Mouse (Mus musculus): Measurements from ENCODE around the gene Cracr2a. TPM values are rescaled to one million over a fixed set of nuclear protein-coding genes. Genes with fewer than 3 reads are reported as not detected.

The Cracr2a gene
- polyA plus RNA-seq, 1 experiment from 2014 or later = 5.0 TPM

- 46% methylated on average over 21 of the region's 21 CpGs for WGBS
- no peaks in the 10 kb centered on the region for H3K36me3 ChIP-seq
- H3K4me2 ChIP-seq = no peak overlapping the region
- H3K9ac ChIP-seq = no peak overlapping the region
- H3K4me3 ChIP-seq = no peak overlapping the region
- no peaks in the 10 kb centered on the region for H3K9me3 ChIP-seq
- no peaks in the 10 kb centered on the region for H3K27me3 ChIP-seq
- ATAC-seq (ENCODE audit: borderline replicate concordance, extremely low read depth, low FRiP score, low TSS enrichment) = no peak
- H3K27ac ChIP-seq = no peak overlapping the region
- H3K4me1 ChIP-seq = no peaks in the 10 kb centered on the region
Observed at GRCm38 (mm10) chr6:127717239-127718137, 156.3 kb downstream of the Cracr2a start.

GRCm38 (mm10) chr6:127719875-127720274 lies 158.7 kb downstream of the Cracr2a start:
- WGBS = 86% methylated on average over 14 of the region's 14 CpGs
- Histone ChIP-seq H3K27me3 (no peaks in the 10 kb centered on the region), H3K4me2 (no peak overlapping the region), H3K27ac (no peak overlapping the region), H3K36me3 (no peaks in the 10 kb centered on the region), H3K9me3 (no peaks in the 10 kb centered on the region), H3K4me1 (no peaks in the 10 kb centered on the region), H3K4me3 (no peak overlapping the region), H3K9ac (no peak overlapping the region)
- no peak for ATAC-seq (ENCODE audit: borderline replicate concordance, extremely low read depth, low FRiP score, low TSS enrichment)

- Histone ChIP-seq H3K9me3 (no peaks in the 10 kb centered on the region), H3K27me3 (no peaks in the 10 kb centered on the region), H3K9ac (no peak overlapping the region), H3K4me3 (no peak overlapping the region), H3K4me1 (no peaks in the 10 kb centered on the region), H3K36me3 (no peaks in the 10 kb centered on the region), H3K27ac (no peak overlapping the region), H3K4me2 (no peak overlapping the region)
- no peak for ATAC-seq (ENCODE audit: borderline replicate concordance, extremely low read depth, low FRiP score, low TSS enrichment)
- WGBS = 58% methylated on average over 8 of the region's 8 CpGs
Observed at GRCm38 (mm10) chr6:127723126-127723525, 162.0 kb downstream of the Cracr2a start.

Other genes starting within 250 kb of the Cracr2a start
- 21.1 and 21.9 TPM in 2 replicates for gene Parp11, start 114.5 kb upstream of the Cracr2a start, polyA plus RNA-seq (2015; fragmentation: Nextera tagmentation; extraction: Ambion mirVana)
- not detected in 2 replicates for gene Prmt8, start 208.1 kb downstream of the Cracr2a start, polyA plus RNA-seq (2015; fragmentation: Nextera tagmentation; extraction: Ambion mirVana)

Data from lung, embryonic 15.5 days (tissue).